Mouse (Mus musculus): ENCODE data around the gene Samd4b. TPM values are rescaled to one million over a fixed set of nuclear protein-coding genes. Genes with fewer than 3 reads are reported as not detected.
A peak's percentile ranks its signal among the peaks of the same experiment; 100 is the strongest.
"Not testable (repeated sequence)": the region's sequence is repeated elsewhere in the genome, so short reads cannot be mapped to it uniquely, and the experiment has no call there.

Gene Samd4b
- total RNA-seq (2021) = 10 to 100 TPM; 13.0 to 13.1 TPM
- long read RNA-seq, experiment 1, full-length matches to known transcripts = 11 of 24 reads
- long read RNA-seq, experiment 1, partial matches to known transcripts = 11 of 24 reads
- long read RNA-seq, experiment 1, other reads (novel, unspliced or antisense) = 2 of 24 reads
- long read RNA-seq, experiment 2, full-length matches to known transcripts = 7 of 16 reads
- long read RNA-seq, experiment 2, partial matches to known transcripts = 6 of 16 reads
- long read RNA-seq, experiment 2, other reads (novel, unspliced or antisense) = 3 of 16 reads

DNA sequence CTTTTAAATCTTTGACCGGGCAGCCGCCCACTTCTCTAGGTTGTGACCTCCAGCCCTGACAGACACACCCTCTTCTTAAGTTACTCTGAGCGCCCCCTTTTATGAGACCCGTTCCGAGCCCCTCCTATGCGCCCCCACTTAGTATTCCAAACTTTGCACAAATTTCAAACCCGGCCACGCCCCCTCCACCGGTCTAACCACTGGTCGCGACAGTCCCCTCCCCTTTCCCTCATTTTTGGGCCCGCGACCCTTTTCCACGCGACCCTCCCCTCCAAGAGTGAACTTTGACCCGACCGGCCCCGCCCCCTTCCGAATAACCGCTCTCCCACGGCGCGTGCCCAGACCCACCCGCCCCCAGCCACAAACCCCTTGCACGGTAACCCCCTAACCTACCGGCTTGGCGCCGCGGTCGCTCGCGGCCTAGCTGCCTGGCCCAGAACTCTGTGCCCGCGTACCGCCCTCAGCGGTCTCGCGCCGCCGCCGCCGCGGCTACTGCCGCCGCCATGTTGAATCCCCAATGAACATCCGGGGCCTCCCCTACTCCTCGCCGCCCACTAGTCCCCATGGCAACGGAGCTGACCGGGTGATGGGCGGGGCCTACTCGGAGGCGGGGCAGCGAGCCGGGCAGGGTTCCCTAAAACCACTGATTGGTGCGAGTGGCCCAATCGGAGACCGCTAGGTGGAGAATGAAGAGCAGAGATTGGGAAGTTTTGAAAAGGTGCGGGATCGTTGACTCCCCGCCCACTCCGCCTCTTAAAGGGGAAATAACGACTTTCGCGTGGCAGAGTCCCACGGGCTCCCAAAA is at the start of gene Samd4b, which contains the start of gene Pak4:
Gene Samd4b (minus strand): TSS at position 503 of the 805 bp plus-strand sequence.
Gene Pak4 (minus strand): TSS at position 544 of the 805 bp plus-strand sequence.
- intact Hi-C loops (cut with DNase I) = loop anchor here (5.0 kb wide), 1 partner anchor 639 kb away; the partner anchor contains the start of gene Yif1b
- peak within 1 kb of the TSS; percentile 72 for H3K27ac ChIP-seq

DNA sequence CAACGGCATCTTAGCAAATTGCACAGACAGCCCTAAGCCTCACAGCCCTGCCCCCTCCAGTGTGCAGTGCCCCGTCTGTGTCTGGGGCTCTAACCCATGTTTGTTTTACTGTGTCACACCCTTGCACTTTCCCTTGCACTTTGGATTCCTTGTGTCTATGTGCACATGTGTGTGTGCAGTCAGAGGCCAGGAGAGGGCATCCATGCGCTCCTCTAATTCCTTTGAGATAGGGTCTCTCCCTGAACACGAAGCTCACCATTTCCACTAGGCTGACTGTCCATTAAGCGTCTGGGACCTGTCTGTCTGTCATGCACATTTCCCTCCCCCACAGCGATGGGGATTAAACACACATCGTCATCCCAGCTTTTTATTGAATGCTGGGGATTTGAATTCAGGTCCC is 49.1 kb upstream of the Samd4b start:
- no peak for TF ChIP-seq CTCF (IDR thresholded peaks at IDR 0.05)
- Histone ChIP-seq H3K27ac (no peak overlapping the region), H3K4me3 (no peak overlapping the region)
- no peak for DNase-seq
- intact Hi-C loops (cut with DNase I) = no loop called here

More for the DNA sequence above, at the start of gene Samd4b, which contains the start of gene Pak4:
- peak; percentile 31; the same call in 1 of the 2 replicates for TF ChIP-seq CTCF (IDR thresholded peaks at IDR 0.05)
- H3K4me3 ChIP-seq = peak within 1 kb of the TSS; percentile 83
- DNase-seq = peak; percentile 100

DNA sequence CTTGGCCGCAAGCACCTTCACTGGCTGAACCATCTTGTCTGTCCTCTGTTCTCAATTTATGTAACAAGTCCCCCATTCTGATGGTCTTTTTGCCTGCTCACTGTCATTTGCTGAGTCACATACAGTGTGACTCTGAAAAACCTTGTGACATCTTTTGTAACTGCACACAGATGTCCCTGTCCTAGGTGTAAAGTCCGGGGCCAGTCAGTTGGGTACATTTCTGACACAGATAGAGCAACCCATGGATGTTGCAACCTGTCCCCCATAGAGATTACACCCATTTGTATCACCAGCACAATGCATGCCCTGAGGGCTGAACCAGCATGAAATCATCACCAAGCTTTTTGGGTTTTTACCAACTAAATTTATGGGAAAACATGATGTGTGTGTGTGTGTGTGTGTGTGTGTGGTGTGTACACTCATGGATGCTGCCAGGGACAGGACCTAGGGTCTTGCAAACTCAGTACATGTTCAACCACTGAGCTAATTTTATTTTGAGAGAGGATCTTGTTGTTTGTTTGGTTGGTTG is 48.1 kb upstream of the Samd4b start:
- no peak overlapping the region for H3K27ac ChIP-seq
- H3K4me3 ChIP-seq = no peak overlapping the region
- intact Hi-C loops (cut with DNase I) = no loop called here
- no peak for TF ChIP-seq CTCF (IDR thresholded peaks at IDR 0.05)
- no peak for DNase-seq

GRCm38 (mm10) chr7:28645366-28645765 is 47.4 kb upstream of the Samd4b start:
- DNase-seq = no peak
- Histone ChIP-seq H3K27ac (no peak overlapping the region), H3K4me3 (no peak overlapping the region)
- TF ChIP-seq CTCF (IDR thresholded peaks at IDR 0.05) = no peak
- intact Hi-C loops (cut with DNase I) = no loop called here

DNA sequence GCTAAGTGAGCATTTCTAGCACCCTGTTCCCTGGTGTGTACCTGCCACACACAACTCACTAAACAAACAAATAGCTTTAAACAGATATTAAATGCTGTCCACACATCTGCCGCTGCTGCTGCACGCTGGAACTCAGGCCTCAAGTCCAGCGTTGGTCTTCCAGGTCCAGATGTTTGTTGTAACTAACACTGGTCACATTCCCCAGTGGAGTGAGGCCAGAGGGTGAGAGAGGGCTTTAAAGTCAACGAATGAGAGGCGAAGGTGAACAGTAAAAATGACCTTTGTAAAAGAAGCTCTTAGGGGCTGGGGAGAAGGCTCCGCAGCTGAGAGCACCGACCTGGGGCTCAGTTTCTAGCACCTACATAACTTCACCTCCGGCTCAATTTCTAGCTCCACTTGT is 43.6 kb upstream of the Samd4b start:
- H3K27ac ChIP-seq = no peak overlapping the region
- intact Hi-C loops (cut with DNase I) = no loop called here
- H3K4me3 ChIP-seq = no peak overlapping the region
- no peak for DNase-seq
- no peak for TF ChIP-seq CTCF (IDR thresholded peaks at IDR 0.05)

DNA sequence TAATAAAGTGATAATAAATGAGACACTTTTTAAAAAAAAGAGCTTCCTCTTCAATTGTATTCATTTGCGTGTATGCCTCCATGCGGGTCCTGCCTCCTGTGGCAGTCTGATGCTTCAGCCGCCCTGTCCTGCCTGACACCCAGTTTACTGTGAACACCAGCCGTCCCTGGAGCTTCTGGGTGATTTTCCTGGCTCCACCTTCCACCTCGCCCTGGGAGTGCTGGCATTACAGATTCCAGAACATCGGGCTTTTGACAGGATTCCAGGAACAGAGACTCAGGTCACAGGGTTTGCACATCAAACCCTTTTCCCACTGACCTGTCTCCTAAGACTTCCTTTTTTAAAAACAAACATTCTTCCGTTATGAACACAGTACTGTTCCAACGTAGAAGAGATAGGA is 39.6 kb upstream of the Samd4b start:
- no peak overlapping the region for H3K27ac ChIP-seq
- no peak for TF ChIP-seq CTCF (IDR thresholded peaks at IDR 0.05)
- no peak for DNase-seq
- intact Hi-C loops (cut with DNase I) = no loop called here
- no peak overlapping the region for H3K4me3 ChIP-seq

GRCm38 (mm10) chr7:28634128-28634527 is 36.2 kb upstream of the Samd4b start:
- DNase-seq = no peak
- no peak overlapping the region for H3K27ac ChIP-seq
- no peak for TF ChIP-seq CTCF (IDR thresholded peaks at IDR 0.05)
- H3K4me3 ChIP-seq = no peak overlapping the region
- intact Hi-C loops (cut with DNase I) = no loop called here

DNA sequence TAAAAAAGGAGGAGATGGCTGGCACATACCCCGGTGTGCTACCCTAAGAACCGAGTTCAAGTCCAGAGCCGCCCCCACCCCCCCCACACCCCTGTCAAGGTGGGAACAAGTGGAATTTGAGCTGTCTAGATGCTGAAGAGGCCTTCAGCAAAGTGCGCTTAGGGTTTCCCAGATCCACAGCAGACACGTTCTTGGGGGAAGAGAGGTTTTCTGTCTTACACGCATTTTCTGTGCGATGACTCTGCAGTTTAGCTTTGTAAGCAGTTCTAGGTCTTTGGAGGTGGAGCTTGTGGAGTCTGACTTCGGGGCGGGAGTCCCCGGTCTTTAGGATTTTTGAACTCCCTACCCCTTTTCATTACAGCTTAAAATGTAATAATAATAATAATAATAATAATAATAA is 33.1 kb upstream of the Samd4b start, which contains the start of gene Acp7:
Gene Acp7 (minus strand): TSS at position 260 of the 400 bp plus-strand sequence.
- Histone ChIP-seq H3K27ac (no peak within 1 kb of the TSS), H3K4me3 (no peak within 1 kb of the TSS)
- intact Hi-C loops (cut with DNase I) = no loop called here
- no peak for TF ChIP-seq CTCF (IDR thresholded peaks at IDR 0.05)
- DNase-seq = no peak

DNA sequence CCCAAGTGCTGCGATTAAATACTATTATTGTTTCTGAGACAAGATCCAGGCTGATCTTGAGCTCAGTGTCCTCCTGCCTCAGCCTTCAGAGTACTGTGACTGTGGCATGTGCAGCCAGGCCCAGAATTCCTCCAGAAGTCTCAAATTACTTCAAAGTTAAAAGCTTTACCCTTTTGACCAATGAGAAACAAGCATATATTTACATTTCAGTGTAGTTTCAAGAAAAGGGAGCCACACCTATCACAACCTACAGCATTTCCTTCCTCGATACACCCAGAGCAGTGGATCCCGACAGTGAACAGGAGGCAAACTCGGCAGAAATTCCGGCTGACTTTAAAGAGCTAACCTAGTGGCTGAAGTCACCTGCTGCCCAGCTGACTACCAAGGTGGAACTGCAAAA is 26.8 kb upstream of the Samd4b start:
- no peak for DNase-seq
- H3K4me3 ChIP-seq = no peak overlapping the region
- TF ChIP-seq CTCF (IDR thresholded peaks at IDR 0.05) = no peak
- intact Hi-C loops (cut with DNase I) = no loop called here
- H3K27ac ChIP-seq = no peak overlapping the region

- DNase-seq = no peak
- no peak for TF ChIP-seq CTCF (IDR thresholded peaks at IDR 0.05)
- no peak overlapping the region for H3K4me3 ChIP-seq
- intact Hi-C loops (cut with DNase I) = no loop called here
- no peak overlapping the region for H3K27ac ChIP-seq
These were observed 21.3 kb upstream of the Samd4b start for GRCm38 (mm10) chr7:28619098-28619715.

GRCm38 (mm10) chr7:28605951-28606350 is 8.0 kb upstream of the Samd4b start:
- intact Hi-C loops (cut with DNase I) = loop anchor here (10.0 kb wide), 1 partner anchor 119 kb away; no protein-coding TSS in a partner anchor
- DNase-seq = no peak
- no peak for TF ChIP-seq CTCF (IDR thresholded peaks at IDR 0.05)

DNA sequence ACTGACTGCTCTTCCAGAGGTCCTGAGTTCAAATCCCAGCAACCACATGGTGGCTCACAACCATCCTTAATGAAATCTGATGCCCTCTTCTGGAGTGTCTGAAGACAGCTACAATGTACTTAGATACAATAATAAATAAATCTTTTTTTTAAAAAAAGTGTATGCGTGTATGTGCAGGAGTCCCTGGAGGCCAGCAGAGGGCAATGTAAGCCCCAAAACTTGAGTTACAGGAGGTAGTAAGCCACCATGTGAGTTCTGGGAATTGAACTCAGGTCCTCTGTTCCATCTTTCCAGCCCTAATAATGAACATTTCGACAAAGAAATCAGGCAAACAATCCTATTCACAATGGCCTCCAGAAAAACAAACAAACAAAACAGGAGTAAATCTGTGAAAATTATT is 5.8 kb upstream of the Samd4b start:
- not testable (repeated sequence) for DNase-seq
- intact Hi-C loops (cut with DNase I) = loop anchor here (5.0 to 10.0 kb wide), 2 partner anchors 111 to 121 kb away; no protein-coding TSS in a partner anchor

More at GRCm38 (mm10) chr7:28605951-28606350, 8.0 kb upstream of the Samd4b start:
- no peak overlapping the region for H3K4me3 ChIP-seq
- H3K27ac ChIP-seq = no peak overlapping the region

More for the DNA sequence above, 5.8 kb upstream of the Samd4b start:
- not testable (repeated sequence) for H3K27ac ChIP-seq, H3K4me3 ChIP-seq
- TF ChIP-seq CTCF (IDR thresholded peaks at IDR 0.05) = peak; percentile 10; the same call in 1 of the 2 replicates
